ENCODE assay signal across 17 mouse cellular contexts in genomic region chr10:83038166-83038565, GRCm38 (mm10). TPM values are rescaled to one million over a fixed set of nuclear protein-coding genes. Genes with fewer than 3 reads are reported as not detected.
DNase-seq lines count a peak whose midpoint lies in the region; ATAC-seq lines count a peak whose summit lies in the region.
"Had no signal": no experiment of that assay in that cellular context is flagged by ENCODE, and none has a peak within 500 bp of the region (broad histone marks: within the 10 kb centered on the region; RNA-seq: fewer than 3 reads in every experiment).

No protein-coding gene starts in this region.

- no peak for ATAC-seq in CD4-positive, CD25-positive, alpha-beta regulatory T cell, adult 4 months
- ATAC-seq: forebrain, embryonic 13.5 days had no signal

- peak; percentile 78 for DNase-seq in right cerebral cortex, adult 18-20 months
- DNase-seq in right cerebral cortex, postnatal 4 days: no peak
- peak; percentile 89 for DNase-seq in brain, adult 2 months (ENCODE audit: low read depth, low spot score)
- DNase-seq in left cerebral cortex, postnatal 25 days (ENCODE audit: low spot score in 2 of 2): peak; percentile 47 to 91
- peak; percentile 63 to 66 for DNase-seq in right cerebral cortex, postnatal 36 days (ENCODE audit: low spot score in 2 of 2)
- no peak for DNase-seq in cerebellum, adult 18-20 months
- no peak for DNase-seq in testis, postnatal 10 days (ENCODE audit: low spot score)
- DNase-seq: adrenal gland, postnatal 10 days; cerebellum, adult 11-12 months; cerebellum, postnatal 36 days; gastrocnemius, postnatal 14 days; heart, postnatal 10 days; liver, embryonic 13.5 days; midbrain, embryonic 14.5 days; retina, postnatal 1 day had no signal

- intact Hi-C loops in left cerebral cortex, postnatal 25 days (cut with DNase I): no loop called here

RNA-seq across cellular contexts. Expression of gene Chst11, which starts 52.9 kb away (rescaled TPM):
- 10 to 100 TPM; 33.9 to 36.5 TPM for total RNA-seq in left cerebral cortex, postnatal 25 days (2021)
- under 1 TPM; 0.24 to 0.72 TPM for polyA plus RNA-seq in CD4-positive, CD25-positive, alpha-beta regulatory T cell, adult 4 months (2017; shearing (Covaris generic))

Comparison
In these comparisons a context has a peak if more than half of its experiments do, and no peak if none do; other contexts are left out.
1. DNase-seq: peak in right cerebral cortex, adult 18-20 months (single experiment), brain, adult 2 months (single experiment), left cerebral cortex, postnatal 25 days (2 of 2) and right cerebral cortex, postnatal 36 days (2 of 2); none in right cerebral cortex, postnatal 4 days (single experiment), cerebellum, adult 18-20 months (0 of 2) and testis, postnatal 10 days (single experiment).